Mouse (Mus musculus): ENCODE measurements around the gene Pmpca. TPM values are rescaled to one million over a fixed set of nuclear protein-coding genes. Genes with fewer than 3 reads are reported as not detected.

The Pmpca gene
- total and polyA plus RNA-seq, 2 experiments: 38.2 to 52.0 TPM

DNA sequence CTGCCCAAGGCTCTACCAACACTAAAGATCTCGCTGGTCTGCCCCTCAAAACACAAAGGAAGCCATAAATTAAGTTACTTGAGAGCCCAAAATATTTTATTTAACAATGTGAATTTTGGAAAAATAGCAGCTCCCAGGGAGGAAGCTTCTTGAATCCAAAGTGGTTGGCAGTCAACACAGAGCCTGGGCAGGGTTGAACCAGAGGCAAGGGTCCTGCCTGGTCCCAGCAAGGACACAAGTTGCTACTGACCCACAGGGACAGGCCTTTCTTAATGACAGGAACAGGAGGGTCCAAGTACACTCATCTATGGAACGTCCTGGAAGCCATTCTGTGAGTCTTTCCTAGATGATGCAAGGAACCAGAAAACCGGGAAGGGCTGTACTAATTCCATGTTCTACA lies 20.2 kb downstream of the Pmpca start:
- Histone ChIP-seq H3K27ac (replicated peaks; ENCODE audit: insufficient read depth, low read depth, low read length) (no peak overlapping the region), H3K9ac (ENCODE audit: low read depth, low read length) (no peak overlapping the region), H3K4me1 (ENCODE audit: control insufficient read depth, insufficient read depth, low read length) (peaks cover 21% of the 10 kb centered on the region), H3K36me3 (ENCODE audit: control insufficient read depth, insufficient read depth, low read length) (peaks cover 23% of the 10 kb centered on the region), H3K4me3 (ENCODE audit: insufficient read depth, low read depth, low read length) (no peak overlapping the region), H3K27me3 (ENCODE audit: control insufficient read depth, insufficient read depth, low read length) (no peaks in the 10 kb centered on the region), H3K79me2 (ENCODE audit: control insufficient read depth, insufficient read depth, low read length) (peaks cover 27% of the 10 kb centered on the region; the same call in 1 of the 2 replicates)
- no peak for TF ChIP-seq CTCF (IDR thresholded peaks at IDR 0.05; ENCODE audit: low read depth, low read length)
- TF ChIP-seq POLR2A (IDR thresholded peaks at IDR 0.05; ENCODE audit: extremely low read depth, insufficient read depth, low read length): no peak
- WGBS: 60% methylated on average over 3 of the region's 3 CpGs
- DNase-seq (ENCODE audit: extremely low read depth, low read depth, low spot score): no peak

DNA sequence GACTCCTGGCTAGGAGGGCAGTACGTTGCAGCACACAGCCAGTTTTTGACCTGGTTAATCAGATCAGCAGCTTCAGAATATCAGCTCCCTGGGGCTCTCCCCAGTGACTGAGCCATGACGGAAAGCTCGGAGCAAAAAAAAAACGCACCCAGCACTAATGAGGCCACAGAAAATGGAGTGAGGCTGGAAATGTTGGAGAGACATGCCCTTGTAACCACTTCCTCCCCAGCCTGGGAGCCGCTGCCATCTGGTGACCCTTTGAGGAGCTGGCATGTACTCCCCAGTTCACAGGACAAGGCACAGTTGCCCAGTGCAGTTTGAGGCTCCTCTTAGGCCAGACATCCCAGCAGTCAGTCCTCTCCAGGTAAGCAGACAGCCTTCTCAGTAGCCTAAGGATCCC lies 21.0 kb downstream of the Pmpca start:
- no peak for DNase-seq (ENCODE audit: extremely low read depth, low read depth, low spot score)
- Histone ChIP-seq H3K79me2 (ENCODE audit: control insufficient read depth, insufficient read depth, low read length) (peaks cover 24% of the 10 kb centered on the region; the same call in 1 of the 2 replicates), H3K27ac (replicated peaks; ENCODE audit: insufficient read depth, low read depth, low read length) (no peak overlapping the region), H3K27me3 (ENCODE audit: control insufficient read depth, insufficient read depth, low read length) (no peaks in the 10 kb centered on the region), H3K9ac (ENCODE audit: low read depth, low read length) (no peak overlapping the region), H3K4me1 (ENCODE audit: control insufficient read depth, insufficient read depth, low read length) (peaks cover 21% of the 10 kb centered on the region), H3K4me3 (ENCODE audit: insufficient read depth, low read depth, low read length) (no peak overlapping the region), H3K36me3 (ENCODE audit: control insufficient read depth, insufficient read depth, low read length) (peaks cover 25% of the 10 kb centered on the region)
- WGBS: 81% methylated on average over 5 of the region's 5 CpGs
- TF ChIP-seq CTCF (IDR thresholded peaks at IDR 0.05; ENCODE audit: low read depth, low read length): no peak
- TF ChIP-seq POLR2A (IDR thresholded peaks at IDR 0.05; ENCODE audit: extremely low read depth, insufficient read depth, low read length): no peak

DNA sequence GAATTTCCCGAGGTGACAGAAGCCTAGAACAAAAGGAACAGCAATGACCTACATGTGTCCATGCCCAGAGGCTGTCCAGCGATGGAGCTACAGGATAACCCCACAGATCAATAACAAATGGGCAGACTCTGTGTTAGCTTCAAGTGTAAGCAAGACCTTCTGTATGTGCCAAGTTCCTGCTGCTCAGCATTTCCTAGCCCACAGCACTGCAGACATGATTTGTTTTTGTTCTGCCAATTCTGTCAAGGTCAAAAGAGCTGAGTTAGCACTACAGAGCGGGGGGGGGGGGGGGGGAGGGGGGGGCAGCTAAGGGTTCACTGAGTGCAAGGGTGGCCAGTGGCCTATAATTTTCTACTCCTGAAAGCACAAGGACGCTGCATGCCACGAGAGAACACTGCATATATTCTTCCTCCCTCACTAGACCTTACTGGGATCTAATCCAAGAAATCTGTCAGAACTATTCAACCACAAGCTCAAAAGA lies 21.8 kb downstream of the Pmpca start:
- Histone ChIP-seq H3K4me1 (ENCODE audit: control insufficient read depth, insufficient read depth, low read length) (peaks cover 21% of the 10 kb centered on the region), H3K27ac (replicated peaks; ENCODE audit: insufficient read depth, low read depth, low read length) (peak overlapping the region; percentile 56), H3K9ac (ENCODE audit: low read depth, low read length) (no peak overlapping the region), H3K4me3 (ENCODE audit: insufficient read depth, low read depth, low read length) (no peak overlapping the region), H3K36me3 (ENCODE audit: control insufficient read depth, insufficient read depth, low read length) (peaks cover 33% of the 10 kb centered on the region), H3K27me3 (ENCODE audit: control insufficient read depth, insufficient read depth, low read length) (no peaks in the 10 kb centered on the region), H3K79me2 (ENCODE audit: control insufficient read depth, insufficient read depth, low read length) (peaks cover 21% of the 10 kb centered on the region; the same call in 1 of the 2 replicates)
- TF ChIP-seq POLR2A (IDR thresholded peaks at IDR 0.05; ENCODE audit: extremely low read depth, insufficient read depth, low read length) (no peak), CTCF (IDR thresholded peaks at IDR 0.05; ENCODE audit: low read depth, low read length) (no peak)
- peak; percentile 100 for DNase-seq (ENCODE audit: extremely low read depth, low read depth, low spot score)
- WGBS: 5% methylated on average over 5 of the region's 5 CpGs

DNA sequence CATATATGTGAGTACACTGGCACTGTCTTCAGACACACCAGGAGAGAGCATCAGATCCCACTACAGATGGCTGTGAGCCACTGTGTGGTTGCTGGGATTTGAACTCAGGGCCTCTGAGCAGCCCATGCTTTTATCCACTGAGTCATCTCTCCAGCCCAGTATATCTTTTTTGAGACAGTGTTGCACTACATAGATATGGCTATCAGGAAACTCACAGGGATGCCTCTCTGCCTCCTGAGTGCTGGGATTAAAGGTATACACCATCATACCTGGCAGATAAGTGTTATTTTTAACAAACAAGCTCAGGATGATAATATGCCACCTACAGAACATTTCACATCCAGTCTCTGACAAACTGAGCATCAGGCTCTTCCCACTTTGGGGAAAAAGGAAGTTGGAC lies 27.9 kb downstream of the Pmpca start:
- H3K36me3 ChIP-seq (ENCODE audit: control insufficient read depth, insufficient read depth, low read length): peaks cover 67% of the 10 kb centered on the region
- H3K4me1 ChIP-seq (ENCODE audit: control insufficient read depth, insufficient read depth, low read length): 0 out of 2 replicates have a peak, but pooled peaks cover 2% of the 10 kb centered on the region
- no peak overlapping the region for H3K4me3 ChIP-seq (ENCODE audit: insufficient read depth, low read depth, low read length)
- H3K27ac ChIP-seq (replicated peaks; ENCODE audit: insufficient read depth, low read depth, low read length): no peak overlapping the region
- TF ChIP-seq POLR2A (IDR thresholded peaks at IDR 0.05; ENCODE audit: extremely low read depth, insufficient read depth, low read length) (no peak), CTCF (IDR thresholded peaks at IDR 0.05; ENCODE audit: low read depth, low read length) (no peak)
- no peak overlapping the region for H3K9ac ChIP-seq (ENCODE audit: low read depth, low read length)
- no peaks in the 10 kb centered on the region for H3K79me2 ChIP-seq (ENCODE audit: control insufficient read depth, insufficient read depth, low read length)
- DNase-seq (ENCODE audit: extremely low read depth, low read depth, low spot score): no peak
- H3K27me3 ChIP-seq (ENCODE audit: control insufficient read depth, insufficient read depth, low read length): no peaks in the 10 kb centered on the region

DNA sequence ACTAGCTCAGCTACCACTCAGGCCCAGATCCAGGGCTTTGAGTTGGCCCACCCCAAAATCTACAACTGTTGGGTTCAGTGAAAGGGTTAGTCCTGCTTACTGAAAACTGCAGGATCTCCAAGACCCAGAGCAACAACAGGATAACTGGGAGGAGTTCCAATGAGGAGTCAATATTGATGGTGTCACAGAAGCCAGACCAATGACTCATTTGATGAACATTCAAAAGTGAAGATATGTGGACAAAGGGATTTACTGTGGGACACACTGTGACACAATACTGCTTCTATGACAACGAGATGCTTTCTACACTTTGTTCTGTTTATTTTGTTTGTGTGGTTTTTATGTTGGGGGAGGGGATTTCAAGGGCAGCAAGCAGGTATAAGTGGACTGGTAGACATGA lies 29.0 kb downstream of the Pmpca start:
- Histone ChIP-seq H3K4me3 (ENCODE audit: insufficient read depth, low read depth, low read length) (no peak overlapping the region), H3K9ac (ENCODE audit: low read depth, low read length) (no peak overlapping the region), H3K36me3 (ENCODE audit: control insufficient read depth, insufficient read depth, low read length) (peaks cover 71% of the 10 kb centered on the region), H3K27ac (replicated peaks; ENCODE audit: insufficient read depth, low read depth, low read length) (no peak overlapping the region), H3K4me1 (ENCODE audit: control insufficient read depth, insufficient read depth, low read length) (no peaks in the 10 kb centered on the region), H3K27me3 (ENCODE audit: control insufficient read depth, insufficient read depth, low read length) (no peaks in the 10 kb centered on the region), H3K79me2 (ENCODE audit: control insufficient read depth, insufficient read depth, low read length) (no peaks in the 10 kb centered on the region)
- DNase-seq (ENCODE audit: extremely low read depth, low read depth, low spot score): peak; percentile 40
- 18% methylated on average over 1 of the region's 1 CpGs for WGBS
- TF ChIP-seq POLR2A (IDR thresholded peaks at IDR 0.05; ENCODE audit: extremely low read depth, insufficient read depth, low read length) (no peak), CTCF (IDR thresholded peaks at IDR 0.05; ENCODE audit: low read depth, low read length) (no peak)

DNA sequence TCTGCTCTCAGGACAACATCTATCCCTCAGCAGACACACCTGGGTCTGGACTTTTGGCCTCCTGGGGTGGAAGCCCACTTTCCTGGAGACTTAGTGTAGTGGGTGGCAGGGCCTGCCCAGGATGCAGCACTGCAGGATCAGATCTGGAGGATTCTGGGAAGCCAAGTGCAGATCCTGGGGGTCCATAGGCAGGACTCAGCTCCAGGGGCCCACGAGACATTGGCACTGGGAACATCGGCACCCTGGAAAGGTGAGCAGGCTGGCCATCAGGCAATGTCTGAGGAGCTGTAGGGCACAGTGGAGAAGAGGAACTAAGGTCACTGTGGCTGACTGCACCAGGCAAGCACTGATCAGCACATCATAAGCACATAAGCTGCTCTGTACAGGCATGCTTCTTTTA lies 32.8 kb downstream of the Pmpca start:
- TF ChIP-seq CTCF (IDR thresholded peaks at IDR 0.05; ENCODE audit: low read depth, low read length) (no peak), POLR2A (IDR thresholded peaks at IDR 0.05; ENCODE audit: extremely low read depth, insufficient read depth, low read length) (no peak)
- Histone ChIP-seq H3K4me3 (ENCODE audit: insufficient read depth, low read depth, low read length) (no peak overlapping the region), H3K36me3 (ENCODE audit: control insufficient read depth, insufficient read depth, low read length) (peaks cover 82% of the 10 kb centered on the region), H3K27ac (replicated peaks; ENCODE audit: insufficient read depth, low read depth, low read length) (no peak overlapping the region), H3K27me3 (ENCODE audit: control insufficient read depth, insufficient read depth, low read length) (no peaks in the 10 kb centered on the region), H3K9ac (ENCODE audit: low read depth, low read length) (no peak overlapping the region), H3K79me2 (ENCODE audit: control insufficient read depth, insufficient read depth, low read length) (peaks cover 3% of the 10 kb centered on the region; the same call in 1 of the 2 replicates), H3K4me1 (ENCODE audit: control insufficient read depth, insufficient read depth, low read length) (no peaks in the 10 kb centered on the region)
- no peak for DNase-seq (ENCODE audit: extremely low read depth, low read depth, low spot score)
- 95% methylated on average over 2 of the region's 2 CpGs for WGBS
